Mouse (Mus musculus): Measurements from ENCODE around the gene Rab36.

Gene Rab36

DNA sequence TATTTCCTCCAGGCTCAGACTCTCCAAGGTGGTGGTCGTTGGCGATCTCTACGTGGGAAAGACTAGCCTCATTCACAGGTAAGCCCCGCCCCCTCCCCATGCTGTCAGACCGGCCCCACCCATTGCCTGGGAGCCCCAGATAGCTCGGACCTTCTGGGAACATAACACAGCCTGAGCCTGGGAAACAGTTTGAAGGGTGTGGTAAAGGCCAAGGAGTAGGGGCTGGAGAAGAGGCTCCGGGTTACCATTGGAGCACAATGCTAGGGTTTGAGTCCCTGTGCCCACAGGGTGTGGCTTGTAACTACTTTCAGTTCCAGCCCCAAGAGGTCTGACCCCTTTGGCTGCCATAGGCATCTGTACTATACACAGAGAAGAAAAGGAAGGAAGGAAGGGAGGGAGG is 7.6 kb downstream of the Rab36 start:
- intact Hi-C loops (cut with DNase I): no loop called here

- intact Hi-C loops (cut with DNase I): no loop called here
Measured at GRCm38 (mm10) chr10:75045831-75046230, 9.0 kb downstream of the Rab36 start.

DNA sequence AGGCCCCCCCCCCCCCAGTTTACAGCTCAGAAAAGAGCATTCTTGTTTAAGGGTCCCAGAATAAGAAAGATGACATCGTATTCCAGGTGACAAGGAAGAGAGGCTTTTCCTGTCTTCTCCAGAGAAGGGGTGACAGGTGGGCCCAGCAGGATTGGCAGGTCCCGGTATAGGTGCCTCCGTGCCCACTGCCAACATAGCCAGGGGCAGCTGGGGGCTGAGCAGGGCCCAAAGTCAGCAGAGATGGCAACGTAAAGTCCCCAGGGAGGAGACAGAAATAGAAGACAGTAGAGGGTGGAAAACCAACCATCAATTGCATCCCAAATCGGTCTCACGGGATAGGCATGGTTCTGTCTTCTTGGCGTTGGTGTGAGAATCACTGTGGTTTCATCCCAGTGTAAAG is 11.9 kb downstream of the Rab36 start:
- intact Hi-C loops (cut with DNase I): no loop called here

DNA sequence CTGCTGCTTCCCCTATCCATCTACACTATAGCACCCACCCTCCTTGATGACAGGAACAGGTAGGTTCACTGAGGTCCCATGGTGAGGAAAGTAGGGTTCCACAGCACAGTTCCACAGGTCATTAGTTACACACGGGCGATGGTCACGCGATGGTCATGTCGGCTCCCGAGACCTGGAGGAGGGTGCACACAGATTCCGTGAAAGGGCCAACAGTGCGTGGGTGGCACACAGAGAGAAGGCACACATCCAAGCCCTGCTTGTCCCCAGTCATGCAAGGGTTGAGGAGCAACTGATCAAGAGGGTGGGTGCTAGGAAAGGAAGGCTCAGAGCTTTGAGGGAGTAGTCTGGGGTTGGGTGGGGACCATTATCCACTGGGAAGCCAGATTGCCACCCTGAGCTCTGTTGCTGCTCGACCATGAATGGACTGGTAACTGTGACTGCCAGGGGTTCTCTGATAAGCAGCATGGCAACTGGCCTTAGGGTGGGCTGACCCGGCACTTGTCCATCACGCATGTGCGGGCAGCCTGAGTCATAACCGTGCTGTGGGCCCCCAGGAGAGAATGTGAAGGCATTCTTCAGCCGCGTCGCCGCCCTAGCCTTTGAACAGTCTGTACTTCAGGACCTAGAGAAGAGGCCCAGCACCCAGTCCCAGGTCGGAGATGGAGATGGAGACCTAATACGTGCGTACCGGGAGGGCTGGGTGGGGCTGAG is 14.7 kb downstream of the Rab36 start:
- intact Hi-C loops (cut with DNase I): no loop called here

DNA sequence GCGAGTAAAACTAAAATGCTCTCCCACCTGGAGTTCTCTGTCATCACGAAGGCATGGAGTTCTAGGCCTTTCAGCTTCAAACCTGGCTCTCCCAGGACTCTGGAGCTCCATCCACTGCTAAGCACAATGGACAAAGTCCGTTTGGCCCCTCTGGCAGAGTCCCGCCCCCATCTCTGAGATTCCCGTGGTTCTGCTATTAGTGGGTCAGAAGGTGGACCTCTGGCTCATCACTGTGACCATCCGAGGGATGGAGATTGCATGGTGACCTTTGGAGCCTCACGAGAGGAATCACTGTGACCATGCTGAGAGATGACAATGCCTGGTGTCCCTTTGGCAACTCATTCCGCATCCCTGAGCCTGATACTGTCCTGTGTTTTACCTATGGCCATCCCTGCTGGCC is 16.0 kb downstream of the Rab36 start:
- intact Hi-C loops (cut with DNase I): no loop called here

DNA sequence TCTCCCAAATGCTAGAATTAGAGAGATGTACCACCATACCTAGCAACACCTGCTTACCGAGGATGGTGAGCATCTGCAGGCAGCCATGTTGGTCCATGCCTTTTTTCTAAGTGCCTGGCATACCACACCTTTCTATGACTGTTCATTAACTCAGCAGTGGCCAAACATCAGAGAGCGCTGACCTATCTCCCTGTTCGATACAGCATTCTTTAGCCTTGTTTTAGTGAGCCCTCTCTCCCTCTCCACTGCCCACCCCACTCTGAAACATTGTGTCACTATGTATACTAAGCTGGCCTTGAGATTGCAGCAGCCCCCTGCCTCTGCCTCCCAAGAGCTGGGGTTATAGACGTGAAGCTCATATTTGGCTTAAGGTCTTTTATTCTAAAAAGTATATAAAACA is 16.8 kb downstream of the Rab36 start:
- intact Hi-C loops (cut with DNase I): no loop called here

DNA sequence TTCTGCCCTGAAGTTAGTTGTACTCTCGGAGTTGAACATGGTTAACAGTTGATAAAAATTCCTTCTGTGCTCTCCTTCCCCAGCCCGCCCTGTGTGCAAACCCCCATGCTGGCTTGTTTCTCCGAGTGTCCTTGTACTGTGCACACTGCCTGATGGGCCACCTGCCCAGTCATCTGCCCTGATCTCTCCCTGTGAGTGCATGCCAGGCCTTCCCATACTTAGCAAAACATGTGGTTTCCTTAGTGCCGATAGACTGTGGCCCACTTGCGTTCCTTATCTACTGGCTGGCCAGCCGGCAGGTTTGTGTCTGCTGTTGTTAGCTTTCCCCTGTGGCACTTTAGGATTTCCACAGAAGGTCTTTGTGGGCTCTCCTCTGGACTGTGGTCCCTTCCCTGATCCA is 17.3 kb downstream of the Rab36 start:
- intact Hi-C loops (cut with DNase I): no loop called here

DNA sequence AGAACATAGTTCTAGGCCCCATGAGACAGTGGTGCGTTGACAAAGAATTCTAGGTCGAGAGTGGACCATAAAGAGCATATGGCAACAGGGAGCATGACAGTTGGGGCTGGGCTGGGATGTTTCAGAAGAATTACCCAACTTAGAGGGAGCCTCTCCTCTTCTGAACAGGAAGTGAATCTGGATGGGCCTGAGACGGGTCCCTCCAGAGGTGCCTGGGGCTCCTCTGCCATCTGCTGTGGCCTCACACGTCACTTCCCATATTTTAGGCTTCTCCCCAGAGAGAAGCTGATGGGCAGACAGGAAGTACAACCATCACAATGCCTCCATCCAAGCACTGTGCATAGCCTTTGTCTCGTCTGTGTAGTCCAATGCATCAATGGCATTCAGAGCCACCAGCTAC is 18.8 kb downstream of the Rab36 start:
- intact Hi-C loops (cut with DNase I): no loop called here

DNA sequence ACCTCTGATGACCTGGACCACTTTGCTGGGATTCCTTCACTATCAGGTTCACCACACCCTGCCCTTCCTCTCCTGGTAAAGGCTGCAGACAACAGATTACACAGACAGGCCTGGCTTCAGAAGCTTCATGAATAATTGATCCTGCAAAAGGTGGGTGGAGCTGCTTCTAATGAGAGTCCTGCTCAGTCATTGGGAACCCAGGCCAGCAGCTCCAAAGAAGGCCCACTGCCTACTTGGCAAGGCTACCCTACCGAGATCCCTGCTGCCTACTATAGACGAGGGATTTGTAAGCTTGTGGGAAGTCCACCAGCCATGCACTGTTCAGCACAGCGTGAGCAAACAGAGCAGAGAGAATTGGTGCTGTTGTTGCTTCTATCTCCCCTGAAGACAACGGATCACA is 19.4 kb downstream of the Rab36 start:
- intact Hi-C loops (cut with DNase I): no loop called here

- intact Hi-C loops (cut with DNase I): no loop called here
Measured at GRCm38 (mm10) chr10:75058336-75058735, 21.5 kb downstream of the Rab36 start.

- intact Hi-C loops (cut with DNase I): loop anchor here (1.0 kb wide), 1 partner anchor 92 kb away; no protein-coding TSS in a partner anchor
Measured at GRCm38 (mm10) chr10:75058761-75059395, 22.0 kb downstream of the Rab36 start.

- intact Hi-C loops (cut with DNase I): loop anchor here (1.0 kb wide), 1 partner anchor 92 kb away; no protein-coding TSS in a partner anchor
Measured at GRCm38 (mm10) chr10:75059396-75059795, 22.5 kb downstream of the Rab36 start.

GRCm38 (mm10) chr10:75060217-75060842 is 23.5 kb downstream of the Rab36 start, which contains the start of gene Bcr:
Gene Bcr (plus strand): TSS chr10:75060592.
- intact Hi-C loops (cut with DNase I): loop anchor here (5.0 kb wide), 1 partner anchor 52 kb away; no protein-coding TSS in a partner anchor

DNA sequence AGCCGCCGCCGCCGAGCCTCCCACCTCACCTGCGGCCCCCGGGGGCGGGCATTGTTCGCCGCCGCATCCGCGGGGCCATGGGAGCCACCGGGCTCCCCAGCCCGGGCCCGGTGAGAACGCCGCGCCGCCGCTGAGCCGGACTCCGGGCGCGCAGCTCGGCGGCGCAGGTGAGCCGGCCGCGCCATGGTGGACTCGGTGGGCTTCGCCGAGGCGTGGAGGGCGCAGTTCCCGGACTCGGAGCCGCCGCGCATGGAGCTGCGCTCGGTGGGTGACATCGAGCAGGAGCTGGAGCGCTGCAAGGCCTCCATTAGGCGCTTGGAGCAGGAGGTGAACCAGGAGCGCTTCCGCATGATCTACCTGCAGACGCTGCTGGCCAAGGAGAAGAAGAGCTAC is 24.0 kb downstream of the Rab36 start:
- intact Hi-C loops (cut with DNase I): loop anchor here (5.0 kb wide), 1 partner anchor 51 kb away; no protein-coding TSS in a partner anchor

DNA sequence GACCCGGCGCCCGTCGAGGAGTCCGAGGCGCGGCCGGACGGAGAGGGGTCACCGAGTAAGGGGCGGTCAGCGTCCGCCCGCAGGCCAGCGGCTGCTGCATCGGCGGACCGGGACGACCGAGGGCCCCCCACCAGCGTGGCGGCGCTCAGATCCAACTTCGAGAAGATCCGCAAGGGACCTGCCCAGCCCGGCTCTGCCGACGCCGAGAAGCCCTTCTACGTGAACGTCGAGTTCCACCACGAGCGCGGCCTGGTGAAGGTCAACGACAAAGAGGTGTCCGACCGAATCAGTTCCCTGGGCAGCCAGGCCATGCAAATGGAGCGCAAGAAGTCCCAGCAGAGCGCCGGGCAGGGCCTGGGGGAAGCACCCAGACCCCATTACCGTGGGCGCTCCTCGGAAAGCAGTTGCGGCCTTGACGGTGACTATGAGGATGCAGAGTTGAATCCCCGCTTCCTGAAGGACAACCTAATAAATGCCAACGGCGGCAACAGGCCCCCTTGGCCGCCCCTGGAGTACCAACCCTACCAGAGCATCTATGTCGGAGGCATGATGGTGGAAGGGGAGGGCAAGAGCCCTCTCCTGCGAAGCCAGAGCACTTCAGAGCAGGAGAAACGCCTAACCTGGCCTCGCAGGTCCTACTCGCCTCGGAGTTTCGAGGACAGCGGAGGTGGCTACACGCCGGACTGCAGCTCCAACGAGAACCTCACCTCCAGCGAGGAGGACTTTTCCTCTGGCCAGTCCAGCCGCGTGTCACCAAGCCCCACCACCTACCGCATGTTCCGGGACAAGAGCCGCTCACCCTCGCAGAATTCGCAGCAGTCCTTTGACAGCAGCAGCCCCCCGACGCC is 24.7 kb downstream of the Rab36 start:
- intact Hi-C loops (cut with DNase I): loop anchor here (5.0 kb wide), 1 partner anchor 51 kb away; no protein-coding TSS in a partner anchor

DNA sequence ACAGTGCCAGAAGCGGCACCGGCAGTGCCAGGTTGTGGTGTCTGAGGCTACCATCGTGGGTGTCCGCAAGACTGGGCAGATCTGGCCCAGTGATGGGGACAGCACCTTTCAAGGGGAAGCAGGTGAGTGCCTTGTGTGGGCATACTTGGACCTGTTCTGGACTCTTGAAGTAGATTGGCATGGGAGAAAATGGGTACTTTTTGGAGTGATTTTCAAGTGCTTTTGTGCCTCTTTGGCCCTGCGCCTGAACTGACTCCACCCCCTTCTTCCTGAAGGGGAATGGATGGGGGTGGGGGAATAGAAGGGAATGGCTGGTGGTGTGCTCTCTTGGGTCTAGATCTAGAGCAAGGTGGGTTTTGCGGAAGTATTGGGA is 25.3 kb downstream of the Rab36 start:
- intact Hi-C loops (cut with DNase I): loop anchor here (5.0 kb wide), 1 partner anchor 50 kb away; no protein-coding TSS in a partner anchor

GRCm38 (mm10) chr10:75062621-75063020 is 25.8 kb downstream of the Rab36 start:
- intact Hi-C loops (cut with DNase I): loop anchor here (5.0 kb wide), 1 partner anchor 50 kb away; no protein-coding TSS in a partner anchor

DNA sequence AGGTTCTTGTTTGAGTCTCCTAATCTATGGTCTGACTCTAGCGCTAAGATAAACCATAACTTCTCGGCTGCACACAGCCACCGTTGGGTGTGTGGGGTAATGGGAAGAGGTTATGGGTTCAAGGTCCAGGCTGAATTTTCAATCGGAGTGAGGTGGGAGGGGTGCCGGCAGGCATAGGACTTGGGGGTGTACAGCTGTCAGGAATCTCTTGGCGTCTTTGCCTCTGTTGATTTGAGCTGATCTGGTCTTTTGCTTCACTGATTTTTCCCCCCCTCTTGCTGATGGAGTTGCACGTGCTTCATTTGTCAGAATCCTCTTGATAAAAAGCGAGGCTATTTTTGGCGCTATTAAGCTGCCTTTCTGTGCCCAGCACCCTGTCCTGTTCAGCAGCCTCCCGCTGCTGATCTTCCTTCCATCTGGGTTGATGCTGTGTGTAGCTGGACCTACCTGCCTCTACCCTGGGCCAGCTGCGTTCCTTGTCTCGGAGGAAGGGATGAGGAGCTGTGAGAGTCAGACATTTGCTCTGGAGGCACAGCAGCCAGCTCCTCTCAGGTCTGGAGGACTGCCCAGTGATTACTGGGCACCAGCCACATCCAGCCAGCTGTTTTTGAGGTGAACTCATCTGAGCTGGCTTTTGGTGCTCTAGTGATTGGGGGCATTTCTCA is 26.6 kb downstream of the Rab36 start:
- intact Hi-C loops (cut with DNase I): loop anchor here (5.0 kb wide), 1 partner anchor 49 kb away; no protein-coding TSS in a partner anchor

- intact Hi-C loops (cut with DNase I): no loop called here
Measured at GRCm38 (mm10) chr10:75065691-75066090, 28.8 kb downstream of the Rab36 start.

DNA sequence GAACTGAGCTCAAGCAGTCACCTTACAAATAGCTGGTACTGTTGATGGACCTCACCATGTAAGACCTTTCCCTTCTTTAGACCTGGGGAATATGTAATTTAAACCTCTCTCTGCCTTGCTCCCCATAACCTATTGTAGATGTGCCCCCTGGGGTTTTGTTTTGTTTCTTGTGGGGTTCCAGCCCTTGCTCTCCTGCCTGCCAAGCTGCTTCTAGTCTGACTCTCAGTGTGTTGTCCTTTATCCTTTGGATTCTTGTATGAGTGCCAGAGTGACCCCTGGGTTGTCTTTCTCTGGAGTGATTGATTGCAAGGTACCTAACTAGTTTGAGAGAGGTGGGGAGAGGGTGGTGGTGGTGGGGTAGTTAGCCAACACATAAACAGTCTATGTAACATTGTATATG is 30.6 kb downstream of the Rab36 start:
- intact Hi-C loops (cut with DNase I): no loop called here

DNA sequence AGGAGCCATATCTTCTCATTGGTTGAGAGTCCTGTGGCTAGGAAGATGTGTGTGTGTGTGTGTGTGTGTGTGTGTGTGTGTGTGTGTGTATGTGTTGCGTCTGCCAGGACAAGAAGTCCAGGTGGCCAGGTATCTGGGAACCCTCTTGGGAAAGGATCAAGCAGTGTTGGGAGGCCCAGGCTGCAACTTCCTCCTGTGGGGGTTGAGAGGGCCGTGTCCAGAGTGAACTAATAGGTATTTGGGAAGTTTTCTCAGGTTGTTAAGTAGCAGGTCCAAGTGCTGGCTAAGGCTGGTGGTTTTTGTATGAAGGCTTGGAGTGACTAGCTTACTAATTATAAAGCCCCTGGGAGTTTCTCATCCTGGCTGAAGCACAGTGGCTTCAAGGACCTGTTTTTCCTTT is 31.2 kb downstream of the Rab36 start:
- intact Hi-C loops (cut with DNase I): no loop called here

All from adrenal gland (tissue).